Mouse (Mus musculus): ENCODE measurements around the gene Rpl22. TPM values are rescaled to one million over a fixed set of nuclear protein-coding genes. Genes with fewer than 3 reads are reported as not detected.

The Rpl22 gene
- polyA plus RNA-seq, 1 experiment from 2014 or later = 424 TPM

DNA sequence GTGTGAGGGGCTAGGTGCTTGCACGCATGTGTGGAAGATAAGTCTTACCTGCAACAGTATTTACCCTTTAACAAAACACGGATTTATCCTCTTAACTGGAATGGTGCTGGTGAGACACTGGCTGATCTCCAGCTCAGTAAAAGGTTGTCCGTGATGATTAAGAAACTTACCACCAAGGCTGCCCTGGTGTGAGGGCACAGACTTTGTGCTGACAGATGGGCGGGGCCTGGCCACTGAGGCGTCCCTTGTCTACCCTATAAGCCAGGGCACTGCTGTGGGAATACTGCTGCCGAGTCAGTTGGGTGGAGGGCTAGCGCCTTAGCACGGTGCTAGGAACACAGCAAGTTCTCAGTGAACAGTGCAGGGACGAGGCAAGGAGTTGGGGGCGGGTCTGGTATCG, 23.5 kb upstream of the Rpl22 start:
- no peak overlapping the region for H3K27ac ChIP-seq
- 75% methylated on average over 11 of the region's 11 CpGs for WGBS
- H3K4me3 ChIP-seq (replicated peaks) = no peak overlapping the region
- no peak overlapping the region for H3K4me2 ChIP-seq (replicated peaks)
- H3K4me1 ChIP-seq (replicated peaks) = peaks cover 10% of the 10 kb centered on the region; the same call in 1 of the 2 replicates
- H3K9ac ChIP-seq = no peak overlapping the region
- H3K9me3 ChIP-seq = no peaks in the 10 kb centered on the region
- no peak for ATAC-seq
- no peaks in the 10 kb centered on the region for H3K27me3 ChIP-seq (replicated peaks)
- peaks cover 21% of the 10 kb centered on the region; the same call in 1 of the 2 replicates for H3K36me3 ChIP-seq

GRCm38 (mm10) chr4:152303172-152303571, 22.4 kb upstream of the Rpl22 start:
- Histone ChIP-seq H3K9ac (no peak overlapping the region), H3K9me3 (no peaks in the 10 kb centered on the region), H3K4me1 (replicated peaks) (peaks cover 6% of the 10 kb centered on the region; the same call in 1 of the 2 replicates), H3K27ac (no peak overlapping the region), H3K4me3 (replicated peaks) (no peak overlapping the region), H3K4me2 (replicated peaks) (no peak overlapping the region), H3K27me3 (replicated peaks) (no peaks in the 10 kb centered on the region), H3K36me3 (peaks cover 21% of the 10 kb centered on the region; the same call in 1 of the 2 replicates)
- 84% methylated on average over 10 of the region's 10 CpGs for WGBS
- ATAC-seq = no peak

- H3K9ac ChIP-seq = no peak overlapping the region
- WGBS = 90% methylated on average over 6 of the region's 6 CpGs
- H3K36me3 ChIP-seq = peaks cover 19% of the 10 kb centered on the region; the same call in 1 of the 2 replicates
- H3K4me1 ChIP-seq (replicated peaks) = no peaks in the 10 kb centered on the region
- H3K9me3 ChIP-seq = no peaks in the 10 kb centered on the region
- no peak overlapping the region for H3K27ac ChIP-seq
- no peak overlapping the region for H3K4me3 ChIP-seq (replicated peaks)
- no peaks in the 10 kb centered on the region for H3K27me3 ChIP-seq (replicated peaks)
- no peak for ATAC-seq
- H3K4me2 ChIP-seq (replicated peaks) = no peak overlapping the region
Observed at GRCm38 (mm10) chr4:152304685-152305084, 20.9 kb upstream of the Rpl22 start.

GRCm38 (mm10) chr4:152305991-152306390, 19.6 kb upstream of the Rpl22 start:
- Histone ChIP-seq H3K4me2 (replicated peaks) (no peak overlapping the region), H3K9ac (no peak overlapping the region), H3K27ac (no peak overlapping the region), H3K9me3 (no peaks in the 10 kb centered on the region), H3K4me3 (replicated peaks) (no peak overlapping the region), H3K27me3 (replicated peaks) (peaks cover 4% of the 10 kb centered on the region; the same call in 1 of the 2 replicates), H3K4me1 (replicated peaks) (no peaks in the 10 kb centered on the region), H3K36me3 (peaks cover 16% of the 10 kb centered on the region; the same call in 1 of the 2 replicates)
- 73% methylated on average over 6 of the region's 6 CpGs for WGBS
- no peak for ATAC-seq

GRCm38 (mm10) chr4:152307542-152307941, 18.0 kb upstream of the Rpl22 start:
- Histone ChIP-seq H3K9me3 (no peaks in the 10 kb centered on the region), H3K36me3 (peaks cover 14% of the 10 kb centered on the region; the same call in 1 of the 2 replicates), H3K4me1 (replicated peaks) (peaks cover 5% of the 10 kb centered on the region; the same call in 1 of the 2 replicates), H3K9ac (no peak overlapping the region), H3K4me2 (replicated peaks) (no peak overlapping the region), H3K27me3 (replicated peaks) (peaks cover 20% of the 10 kb centered on the region), H3K27ac (no peak overlapping the region), H3K4me3 (replicated peaks) (no peak overlapping the region)
- no peak for ATAC-seq
- WGBS = 77% methylated on average over 9 of the region's 9 CpGs

DNA sequence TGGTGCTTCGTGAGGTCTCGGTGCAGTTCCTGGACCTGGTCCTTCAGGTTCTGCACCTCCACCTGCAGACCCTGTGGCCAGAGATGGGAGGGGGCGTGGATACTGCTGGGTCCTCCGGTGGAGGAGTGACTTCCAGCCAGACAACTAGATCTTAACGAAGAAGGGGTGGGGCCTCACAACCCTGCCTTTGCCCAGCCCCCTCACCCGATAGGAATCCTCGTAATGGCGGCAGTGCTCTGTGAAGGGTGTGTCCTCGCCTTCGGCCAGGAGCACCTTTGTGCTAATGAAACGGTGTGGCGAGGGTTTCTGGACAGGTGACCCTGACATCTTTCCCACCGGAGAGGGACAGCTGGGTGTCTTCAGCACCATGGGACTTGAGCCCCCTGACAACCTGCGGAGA, 13.4 kb upstream of the Rpl22 start:
- no peaks in the 10 kb centered on the region for H3K36me3 ChIP-seq
- peak overlapping the region; percentile 14; the same call in 1 of the 2 replicates for H3K9ac ChIP-seq
- H3K4me2 ChIP-seq (replicated peaks) = peak overlapping the region; percentile 66
- WGBS = 3% methylated on average over 14 of the region's 14 CpGs
- peak; percentile 13; the same call in 1 of the 2 replicates for ATAC-seq
- H3K27me3 ChIP-seq (replicated peaks) = peaks cover 62% of the 10 kb centered on the region
- no peaks in the 10 kb centered on the region for H3K9me3 ChIP-seq
- peaks cover 25% of the 10 kb centered on the region for H3K4me1 ChIP-seq (replicated peaks)
- peak overlapping the region; percentile 28 for H3K4me3 ChIP-seq (replicated peaks)
- no peak overlapping the region for H3K27ac ChIP-seq

DNA sequence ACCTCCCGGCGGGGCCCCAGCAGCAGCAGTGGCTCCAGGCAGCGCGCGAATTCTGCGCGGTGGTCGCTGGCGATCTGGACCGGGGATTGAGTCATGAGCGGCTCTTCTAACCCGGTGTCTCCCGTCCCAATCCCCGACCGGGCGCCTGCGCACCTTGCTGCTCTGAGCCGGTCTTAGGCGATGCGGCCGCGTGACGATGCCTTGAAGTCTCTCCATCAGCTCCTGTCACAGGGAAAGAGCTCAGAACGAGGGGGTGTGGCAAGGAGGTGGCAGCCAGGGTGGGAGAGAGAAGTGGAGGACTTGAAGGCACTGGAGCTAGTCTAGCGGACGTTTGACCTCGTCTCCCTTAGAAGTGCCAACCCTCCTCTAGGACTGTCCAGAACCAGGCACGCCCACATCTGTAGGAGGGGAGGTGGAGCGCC, 12.3 kb upstream of the Rpl22 start:
- H3K27ac ChIP-seq = no peak overlapping the region

GRCm38 (mm10) chr4:152313934-152314333, 11.6 kb upstream of the Rpl22 start:
- Histone ChIP-seq H3K9ac (no peak overlapping the region), H3K4me2 (replicated peaks) (peak overlapping the region; percentile 66), H3K9me3 (no peaks in the 10 kb centered on the region), H3K36me3 (no peaks in the 10 kb centered on the region), H3K27ac (no peak overlapping the region), H3K4me1 (replicated peaks) (peaks cover 35% of the 10 kb centered on the region), H3K27me3 (replicated peaks) (peaks cover 75% of the 10 kb centered on the region), H3K4me3 (replicated peaks) (no peak overlapping the region)
- ATAC-seq = 0 out of 2 replicates have a peak, but pooled peaks have one; percentile 13

More for the DNA sequence above, 12.3 kb upstream of the Rpl22 start:
- Histone ChIP-seq H3K4me1 (replicated peaks) (peaks cover 28% of the 10 kb centered on the region), H3K4me3 (replicated peaks) (peak overlapping the region; percentile 28), H3K9me3 (no peaks in the 10 kb centered on the region), H3K4me2 (replicated peaks) (peak overlapping the region; percentile 66), H3K36me3 (no peaks in the 10 kb centered on the region), H3K9ac (0 out of 2 replicates have a peak overlapping the region, but pooled peaks have one; percentile 12), H3K27me3 (replicated peaks) (peaks cover 71% of the 10 kb centered on the region)
- ATAC-seq = peak; percentile 61
- WGBS = under 1% methylated on average over 29 of the region's 29 CpGs

GRCm38 (mm10) chr4:152315498-152316213, 9.9 kb upstream of the Rpl22 start:
- Histone ChIP-seq H3K27me3 (replicated peaks) (peaks cover 75% of the 10 kb centered on the region), H3K36me3 (no peaks in the 10 kb centered on the region), H3K4me2 (replicated peaks) (peak overlapping the region; percentile 55), H3K4me3 (replicated peaks) (peak overlapping the region; percentile 23), H3K27ac (no peak overlapping the region), H3K4me1 (replicated peaks) (peaks cover 37% of the 10 kb centered on the region), H3K9ac (no peak overlapping the region), H3K9me3 (no peaks in the 10 kb centered on the region)
- no peak for ATAC-seq
- 2% methylated on average over 43 of the region's 43 CpGs for WGBS

- no peak overlapping the region for H3K4me3 ChIP-seq (replicated peaks)
- peak overlapping the region; percentile 17; the same call in 1 of the 2 replicates for H3K4me2 ChIP-seq (replicated peaks)
- no peak overlapping the region for H3K9ac ChIP-seq
Observed at GRCm38 (mm10) chr4:152317631-152318033, 7.9 kb upstream of the Rpl22 start.

DNA sequence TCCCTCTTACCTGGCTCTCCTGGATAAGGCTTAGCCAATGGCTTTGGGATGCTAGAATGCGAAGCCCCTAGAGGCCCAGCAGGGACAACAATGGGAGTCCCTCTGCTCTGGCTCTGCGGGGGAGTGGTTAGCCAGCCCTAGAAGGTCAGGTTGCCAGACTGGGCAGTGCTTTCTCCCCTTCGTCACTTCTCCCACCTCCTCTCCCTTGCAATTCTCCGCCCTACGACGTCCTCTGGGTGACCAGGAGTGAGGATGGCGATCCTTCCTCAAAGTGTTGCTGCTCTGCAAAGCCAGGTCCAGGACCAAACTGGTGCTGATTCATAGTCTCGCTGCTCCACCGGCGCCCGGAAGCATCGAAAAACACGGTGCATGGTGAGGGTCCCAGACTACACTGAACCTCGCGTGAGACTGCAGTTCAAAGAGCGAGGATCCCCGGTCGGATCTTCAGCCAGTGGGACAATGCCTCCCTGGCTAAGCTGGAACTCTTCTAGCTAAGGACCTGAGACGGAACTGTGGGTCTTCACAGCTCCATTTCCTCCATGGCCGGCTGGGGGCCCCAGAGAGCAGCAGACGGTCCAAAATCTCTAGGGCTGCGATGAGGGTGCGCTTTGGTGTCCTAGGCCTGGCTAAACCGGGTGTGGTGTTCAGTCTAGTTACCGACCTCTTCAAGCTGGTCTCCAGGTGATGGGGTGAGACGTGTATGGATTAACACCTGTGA, 6.9 kb upstream of the Rpl22 start, which contains the start of gene Rnf207:
Gene Rnf207, minus strand, starts transcription at position 477 of the 718 bp plus-strand sequence.
- Histone ChIP-seq H3K36me3 (no peaks in the 10 kb centered on the region), H3K27me3 (replicated peaks) (peaks cover 44% of the 10 kb centered on the region), H3K4me2 (replicated peaks) (peak within 1 kb of the TSS; percentile 57), H3K4me1 (replicated peaks) (peaks cover 20% of the 10 kb centered on the region; the same call in 1 of the 2 replicates), H3K9ac (peak within 1 kb of the TSS; percentile 37), H3K4me3 (replicated peaks) (peak within 1 kb of the TSS; percentile 20; the same call in 1 of the 2 replicates), H3K9me3 (no peaks in the 10 kb centered on the region), H3K27ac (no peak within 1 kb of the TSS)
- ATAC-seq = peak; percentile 39; the same call in 1 of the 2 replicates
- 5% methylated on average over 26 of the region's 26 CpGs for WGBS

More at GRCm38 (mm10) chr4:152317631-152318033, 7.9 kb upstream of the Rpl22 start:
- H3K4me1 ChIP-seq (replicated peaks) = peaks cover 31% of the 10 kb centered on the region
- H3K9me3 ChIP-seq = no peaks in the 10 kb centered on the region
- peaks cover 55% of the 10 kb centered on the region for H3K27me3 ChIP-seq (replicated peaks)
- H3K27ac ChIP-seq = no peak overlapping the region
- no peaks in the 10 kb centered on the region for H3K36me3 ChIP-seq
- no peak for ATAC-seq
- WGBS = 76% methylated on average over 6 of the region's 6 CpGs

DNA sequence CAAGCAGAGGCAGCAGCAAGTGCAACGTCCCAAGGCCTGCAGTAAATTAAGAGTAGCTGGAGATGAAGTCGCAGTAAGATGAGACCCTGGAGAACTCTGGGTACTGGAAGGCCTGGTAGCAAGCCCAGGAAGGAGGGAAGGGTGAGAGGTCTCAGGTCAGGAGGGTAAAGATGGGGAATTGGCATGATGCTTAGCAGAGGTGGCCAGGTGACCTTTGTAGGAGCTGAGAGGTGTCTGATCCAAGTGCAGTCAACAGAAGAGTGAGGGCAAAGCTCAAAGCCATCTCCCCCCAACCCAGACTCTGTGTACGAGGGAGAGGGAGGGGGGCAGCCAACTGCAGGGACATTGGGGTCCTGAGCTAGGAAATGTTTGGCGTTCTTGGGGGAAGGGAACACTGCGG, 4.1 kb upstream of the Rpl22 start:
- WGBS = 43% methylated on average over 5 of the region's 5 CpGs
- H3K27me3 ChIP-seq (replicated peaks) = peaks cover 18% of the 10 kb centered on the region
- no peak overlapping the region for H3K27ac ChIP-seq
- ATAC-seq = no peak
- no peaks in the 10 kb centered on the region for H3K36me3 ChIP-seq
- H3K4me2 ChIP-seq (replicated peaks) = no peak overlapping the region
- H3K9me3 ChIP-seq = no peaks in the 10 kb centered on the region
- no peak overlapping the region for H3K9ac ChIP-seq
- H3K4me1 ChIP-seq (replicated peaks) = peaks cover 13% of the 10 kb centered on the region; the same call in 1 of the 2 replicates
- H3K4me3 ChIP-seq (replicated peaks) = no peak overlapping the region
